Mouse (Mus musculus) C2C12 (cell line): ENCODE measurements at regions not wholly inside any gene's neighbourhood (a gene's known extent, or its start where the extent isn't known, plus 50 kb on each side); places are given as distances from the start of the nearest gene placed in this dataset.

ENCODE experiments used
- H3K27me3 ChIP-seq: one replicate; pipeline ENCODE4 v1.6.1; 2011; ENCODE audit not compliant: control insufficient read depth, insufficient read depth, insufficient read length
- H3K36me3 ChIP-seq: one replicate; pipeline ENCODE4 v1.6.1; 2011; ENCODE audit not compliant: control insufficient read depth, insufficient read depth
- H3K4me3 ChIP-seq: one replicate; pipeline ENCODE4 v1.5.1; 2011; ENCODE audit warnings: mild to moderate bottlenecking, control low read depth; ENCODE audit not compliant: poor library complexity, insufficient read depth, severe bottlenecking
- H3K79me2 ChIP-seq: one replicate; pipeline ENCODE4 v1.6.1; 2011; ENCODE audit not compliant: control insufficient read depth, insufficient read depth
- H3K79me3 ChIP-seq: one replicate; pipeline ENCODE4 v1.6.1; 2011; ENCODE audit warnings: low read depth, control low read depth
- H3ac ChIP-seq: one replicate; pipeline ENCODE3; 2011; ENCODE audit warnings: low read depth; ENCODE audit not compliant: control insufficient read depth, insufficient read length
- CEBPB ChIP-seq: IDR thresholded peaks from one replicate; pipeline ENCODE4 v1.6.1; 2011; ENCODE audit warnings: low read depth, mild to moderate bottlenecking, control low read depth, moderate library complexity
- CTCF ChIP-seq: IDR thresholded peaks from one replicate; pipeline ENCODE4 v1.5.1; 2011; ENCODE audit not compliant: control insufficient read depth, insufficient read depth, insufficient read length
- FOSL1 ChIP-seq: IDR thresholded peaks from one replicate; pipeline ENCODE4 v1.8.0; 2011; ENCODE audit warnings: mild to moderate bottlenecking, low read length; ENCODE audit not compliant: poor library complexity, insufficient read depth, severe bottlenecking
- MAX ChIP-seq: IDR thresholded peaks from one replicate; pipeline ENCODE4 v1.6.1; 2011; ENCODE audit warnings: mild to moderate bottlenecking, control low read depth
- MYOD1 ChIP-seq: IDR thresholded peaks from one replicate; pipeline ENCODE4 v1.6.1; 2011; ENCODE audit warnings: low read depth; ENCODE audit not compliant: control insufficient read depth, insufficient read length
- MYOG ChIP-seq: IDR thresholded peaks from one replicate; pipeline ENCODE4 v1.6.1; 2011; ENCODE audit not compliant: control insufficient read depth, insufficient read length; ENCODE audit errors: extremely low read depth
- USF1 ChIP-seq: IDR thresholded peaks from one replicate; pipeline ENCODE4 v1.6.1; 2011; ENCODE audit warnings: low read depth, mild to moderate bottlenecking, control low read depth, moderate library complexity

GRCm38 (mm10) chr15:42329742-42330141 lies 2195.6 kb downstream of the 9330182O14Rik start:
- no peaks in the 10 kb centered on the region for H3K79me3 ChIP-seq
- H3ac ChIP-seq: no peak overlapping the region

GRCm38 (mm10) chr15:42333642-42334041 lies 2199.5 kb downstream of the 9330182O14Rik start:
- Histone ChIP-seq H3ac (no peak overlapping the region), H3K4me3 (no peak overlapping the region), H3K79me2 (no peaks in the 10 kb centered on the region), H3K79me3 (no peaks in the 10 kb centered on the region), H3K27me3 (no peaks in the 10 kb centered on the region), H3K36me3 (no peaks in the 10 kb centered on the region)
- TF ChIP-seq MYOD1 (no peak), FOSL1 (no peak), MYOG (no peak), USF1 (no peak), CEBPB (no peak), CTCF (no peak), MAX (no peak)

More at GRCm38 (mm10) chr15:42329742-42330141, 2195.6 kb downstream of the 9330182O14Rik start:
- TF ChIP-seq MAX: no peak
- TF ChIP-seq USF1: no peak
- Histone ChIP-seq H3K79me2 (no peaks in the 10 kb centered on the region), H3K27me3 (no peaks in the 10 kb centered on the region), H3K4me3 (no peak overlapping the region), H3K36me3 (no peaks in the 10 kb centered on the region)

GRCm38 (mm10) chr15:42346131-42346530 lies 2212.0 kb downstream of the 9330182O14Rik start:
- TF ChIP-seq FOSL1: peak; percentile 82
- peak; percentile 80 for TF ChIP-seq CEBPB
- TF ChIP-seq MYOG: no peak
- Histone ChIP-seq H3ac (no peak overlapping the region), H3K36me3 (no peaks in the 10 kb centered on the region), H3K27me3 (no peaks in the 10 kb centered on the region), H3K79me3 (no peaks in the 10 kb centered on the region), H3K79me2 (no peaks in the 10 kb centered on the region), H3K4me3 (no peak overlapping the region)

- Histone ChIP-seq H3K79me2 (no peaks in the 10 kb centered on the region), H3K36me3 (no peaks in the 10 kb centered on the region), H3K27me3 (no peaks in the 10 kb centered on the region), H3K4me3 (no peak overlapping the region), H3ac (no peak overlapping the region), H3K79me3 (no peaks in the 10 kb centered on the region)
- TF ChIP-seq MYOG (no peak), CEBPB (peak; percentile 20)
Measured at GRCm38 (mm10) chr15:42361871-42362270, 2227.7 kb downstream of the 9330182O14Rik start.

- no peaks in the 10 kb centered on the region for H3K36me3 ChIP-seq
- no peak for TF ChIP-seq MAX
- no peak for TF ChIP-seq MYOG
- TF ChIP-seq USF1: no peak
- no peak for TF ChIP-seq CTCF
- TF ChIP-seq MYOD1: no peak
- TF ChIP-seq FOSL1: no peak
- no peak for TF ChIP-seq CEBPB
- H3K4me3 ChIP-seq: no peak overlapping the region
- no peaks in the 10 kb centered on the region for H3K27me3 ChIP-seq
- H3ac ChIP-seq: no peak overlapping the region
- H3K79me2 ChIP-seq: no peaks in the 10 kb centered on the region
- H3K79me3 ChIP-seq: no peaks in the 10 kb centered on the region
Measured at GRCm38 (mm10) chr15:42364979-42365378, 2230.8 kb downstream of the 9330182O14Rik start.

- TF ChIP-seq MYOD1 (no peak), USF1 (no peak), CTCF (no peak), CEBPB (no peak), MYOG (no peak), FOSL1 (no peak), MAX (no peak)
- Histone ChIP-seq H3ac (no peak overlapping the region), H3K79me3 (no peaks in the 10 kb centered on the region), H3K27me3 (no peaks in the 10 kb centered on the region), H3K79me2 (no peaks in the 10 kb centered on the region), H3K36me3 (no peaks in the 10 kb centered on the region), H3K4me3 (no peak overlapping the region)
Measured at GRCm38 (mm10) chr15:42366796-42367195, 2232.6 kb downstream of the 9330182O14Rik start.

- Histone ChIP-seq H3K4me3 (no peak overlapping the region), H3K36me3 (no peaks in the 10 kb centered on the region), H3K27me3 (no peaks in the 10 kb centered on the region), H3K79me2 (no peaks in the 10 kb centered on the region), H3K79me3 (no peaks in the 10 kb centered on the region), H3ac (no peak overlapping the region)
- TF ChIP-seq CTCF (no peak), MYOG (no peak), MAX (peak; percentile 51), MYOD1 (peak; percentile 25), CEBPB (no peak)
Measured at GRCm38 (mm10) chr15:42369603-42370002, 2235.4 kb downstream of the 9330182O14Rik start.
